Mouse (Mus musculus) adrenal gland, adult (tissue): ENCODE results near the gene Oosp2.

ENCODE experiments used
- DNase-seq, 2 experiments: peaks; one replicate each; pipeline ENCODE4 v3.0.0; 2022 to 2023; ENCODE audit warnings: low spot score in 1 of 2; ENCODE audit not compliant: inconsistent age in 2 of 2

Gene Oosp2

GRCm38 (mm10) chr19:11608172-11608571 lies 52.2 kb downstream of the Oosp2 start:
- DNase-seq: peak in 1 of 2 experiments; percentile 75

GRCm38 (mm10) chr19:11604603-11605002 lies 55.8 kb downstream of the Oosp2 start, which contains the start of gene Ms4a6d:
TSS of gene Ms4a6d (minus strand) at chr19:11604849.
- no peak for DNase-seq

GRCm38 (mm10) chr19:11602026-11602425 lies 58.3 kb downstream of the Oosp2 start:
- DNase-seq: peak; percentile 22 to 57

DNA sequence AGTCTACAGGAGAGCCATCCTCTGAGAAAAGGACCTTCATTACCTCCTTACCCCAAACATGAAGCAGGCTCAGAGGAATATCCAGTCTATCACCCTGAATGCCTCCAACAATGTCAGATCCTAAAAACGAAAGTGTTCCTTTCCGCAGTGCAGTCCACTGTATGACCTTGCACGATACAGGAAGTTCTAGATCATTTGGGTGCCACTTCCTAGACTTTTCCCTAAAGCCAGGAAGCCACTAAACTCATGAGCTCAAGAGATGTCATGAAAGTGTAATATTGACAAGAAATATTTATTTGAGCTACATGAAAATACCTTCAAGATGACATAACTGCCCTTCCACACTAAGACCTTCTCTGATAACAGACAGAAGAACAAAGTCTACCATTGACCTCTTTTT lies 59.0 kb downstream of the Oosp2 start:
- no peak for DNase-seq
